Mouse (Mus musculus) mature B cell (primary cell): Measurements from ENCODE around the gene Ugt2b38.
"Not testable (repeated sequence)": the region's sequence is repeated elsewhere in the genome, so short reads cannot be mapped to it uniquely, and the experiment has no call there.

ENCODE experiments used
- in situ Hi-C: fragments of 300-500 bp; cut with MboI; formaldehyde crosslinking; loops from 2 replicates; pipeline ENCODE4 v1.14.3; 2019

Gene Ugt2b38

GRCm38 (mm10) chr5:87424041-87424440 is at the start of gene Ugt2b38:
TSS of gene Ugt2b38 (minus strand) at chr5:87424203.
- in situ Hi-C loops = not testable (repeated sequence)

GRCm38 (mm10) chr5:87458810-87459209 is 34.8 kb upstream of the Ugt2b38 start:
- in situ Hi-C loops = no loop called here

GRCm38 (mm10) chr5:87457701-87458100 is 33.7 kb upstream of the Ugt2b38 start:
- in situ Hi-C loops = no loop called here

GRCm38 (mm10) chr5:87456216-87456850 is 32.3 kb upstream of the Ugt2b38 start:
- in situ Hi-C loops = no loop called here

- in situ Hi-C loops = no loop called here
These were observed 31.5 kb upstream of the Ugt2b38 start for GRCm38 (mm10) chr5:87455519-87455918.

- in situ Hi-C loops = not testable (repeated sequence)
These were observed 28.5 kb upstream of the Ugt2b38 start for GRCm38 (mm10) chr5:87452514-87452913.

GRCm38 (mm10) chr5:87436264-87436663 is 12.3 kb upstream of the Ugt2b38 start:
- in situ Hi-C loops = no loop called here

GRCm38 (mm10) chr5:87425676-87426075 is 1.7 kb upstream of the Ugt2b38 start:
- in situ Hi-C loops = no loop called here

- in situ Hi-C loops = no loop called here
These were observed 27.0 kb downstream of the Ugt2b38 start for GRCm38 (mm10) chr5:87396968-87397367.

- in situ Hi-C loops = no loop called here
These were observed 33.2 kb downstream of the Ugt2b38 start for GRCm38 (mm10) chr5:87390818-87391217.

GRCm38 (mm10) chr5:87380234-87380633 is 43.8 kb downstream of the Ugt2b38 start:
- in situ Hi-C loops = no loop called here

GRCm38 (mm10) chr5:87379825-87380224 is 44.2 kb downstream of the Ugt2b38 start:
- in situ Hi-C loops = no loop called here

- in situ Hi-C loops = no loop called here
These were observed 48.1 kb downstream of the Ugt2b38 start for GRCm38 (mm10) chr5:87375874-87376383.

- in situ Hi-C loops = no loop called here
These were observed 50.5 kb downstream of the Ugt2b38 start for GRCm38 (mm10) chr5:87373502-87373863.

- in situ Hi-C loops = not testable (repeated sequence)
These were observed 51.1 kb downstream of the Ugt2b38 start for GRCm38 (mm10) chr5:87372788-87373501.
